Mouse (Mus musculus) gastrocnemius, postnatal 25 days (tissue): ENCODE results near the gene Sohlh2. TPM values are rescaled to one million over a fixed set of nuclear protein-coding genes. Genes with fewer than 3 reads are reported as not detected.
"Not testable (repeated sequence)": the region's sequence is repeated elsewhere in the genome, so short reads cannot be mapped to it uniquely, and the experiment has no call there.

Experiments
- DNase-seq: peaks from one replicate; pipeline ENCODE4 v3.0.0; 2022
- long read RNA-seq, 2 experiments: library from polyadenylated mRNA; stranded (forward); transcript quantifications; one replicate each; pipeline ENCODE4 v2.0.0; 2021
- total RNA-seq, 2 experiments: library from RNA; stranded (reverse); gene quantifications; 1 replicate in 1 of 2; 2 replicates in 1 of 2; pipeline ENCODE4 v1.2.3; 2021

The Sohlh2 gene
- not detected for total RNA-seq
- long read RNA-seq, experiment 1 = 0 reads
- long read RNA-seq, experiment 2 = 0 reads

- DNase-seq = no peak
Measured at GRCm38 (mm10) chr3:55181766-55182165, at the start of gene Sohlh2. Gene Sohlh2, plus strand, starts transcription at chr3:55182028.

GRCm38 (mm10) chr3:55137039-55137438 is 44.8 kb upstream of the Sohlh2 start, which contains the start of gene Ccdc169:
Gene Ccdc169, plus strand, starts transcription at chr3:55137339.
- no peak for DNase-seq

GRCm38 (mm10) chr3:55139837-55140236 is 42.0 kb upstream of the Sohlh2 start:
- DNase-seq = no peak

- DNase-seq = no peak
Measured at GRCm38 (mm10) chr3:55141401-55141800, 40.4 kb upstream of the Sohlh2 start.

GRCm38 (mm10) chr3:55144916-55145315 is 36.9 kb upstream of the Sohlh2 start:
- DNase-seq = no peak

DNA sequence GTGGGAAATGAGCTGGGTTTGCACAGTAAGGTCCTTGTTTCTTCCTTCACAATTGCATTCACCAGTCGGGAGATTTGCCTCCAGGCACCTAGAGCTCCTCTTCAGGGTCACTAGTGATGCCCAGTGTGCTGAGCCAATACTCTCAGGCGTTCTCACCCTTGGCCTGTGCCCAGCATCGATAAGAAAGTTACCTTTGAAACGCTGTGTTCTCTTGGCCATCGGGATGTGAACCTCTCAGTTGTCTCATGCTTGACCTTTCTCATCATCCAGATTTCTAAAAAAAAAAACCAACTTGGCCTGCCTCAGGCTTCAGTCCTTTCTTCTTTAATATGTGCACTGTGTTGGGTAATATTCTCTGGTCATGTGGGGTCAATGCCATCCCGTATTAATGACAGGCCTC is 35.4 kb upstream of the Sohlh2 start:
- no peak for DNase-seq

- no peak for DNase-seq
Measured at GRCm38 (mm10) chr3:55147156-55147555, 34.7 kb upstream of the Sohlh2 start.

DNA sequence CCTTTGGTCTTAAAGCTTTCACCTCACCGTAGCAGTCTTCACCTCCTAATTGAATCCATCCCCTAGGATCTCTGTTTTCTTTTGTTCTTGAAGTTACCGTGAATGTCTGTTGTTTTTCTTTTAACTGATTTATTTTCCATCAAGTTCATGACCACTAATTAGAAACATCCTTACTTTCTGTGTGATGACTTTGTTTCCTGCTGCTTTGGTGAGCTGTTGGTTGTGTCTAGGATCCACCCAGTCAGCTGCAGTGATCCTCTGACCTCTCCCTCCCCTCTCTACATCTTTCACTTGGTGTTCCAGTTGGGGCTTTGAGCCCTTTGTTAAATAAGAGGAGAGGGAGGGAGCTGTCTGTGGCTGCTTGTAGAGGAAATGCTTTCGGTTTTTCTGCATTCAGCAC is 33.7 kb upstream of the Sohlh2 start:
- DNase-seq = no peak

DNA sequence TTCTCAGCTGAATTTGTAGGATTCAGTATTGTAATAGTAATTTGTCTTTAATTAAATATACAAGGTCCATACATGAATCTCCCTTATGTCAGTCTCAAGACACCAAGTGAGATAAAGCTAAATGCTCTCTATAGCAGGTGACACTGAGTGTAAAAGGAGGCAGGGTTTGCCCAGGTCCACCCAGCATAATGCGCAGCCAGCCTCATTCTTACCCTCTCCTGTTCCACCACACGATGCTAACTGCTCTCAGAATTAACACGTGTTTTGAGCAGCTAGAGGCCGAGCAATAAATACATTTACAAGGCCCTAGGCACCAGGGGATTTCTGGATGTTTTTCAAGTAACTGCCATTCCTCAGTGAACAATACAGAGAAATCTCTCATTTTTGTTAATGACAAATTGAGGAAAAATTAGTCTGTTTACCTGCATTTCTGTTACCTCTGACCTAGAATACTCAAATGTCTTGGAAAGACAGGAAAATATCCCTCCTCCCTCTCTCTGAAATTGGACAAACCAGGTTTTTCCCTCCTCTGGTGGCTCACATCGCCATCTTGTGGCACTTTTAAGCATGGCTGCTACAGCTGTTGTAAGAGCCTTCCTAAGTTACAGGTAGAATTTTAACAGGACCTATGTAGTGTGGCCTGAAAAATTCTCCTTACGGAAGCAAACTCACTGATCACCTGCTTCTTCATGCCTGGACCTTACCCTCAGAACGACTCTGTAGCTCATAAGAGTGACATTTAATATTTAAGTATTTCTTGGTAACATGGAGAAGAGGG is 30.0 kb upstream of the Sohlh2 start:
- no peak for DNase-seq

DNA sequence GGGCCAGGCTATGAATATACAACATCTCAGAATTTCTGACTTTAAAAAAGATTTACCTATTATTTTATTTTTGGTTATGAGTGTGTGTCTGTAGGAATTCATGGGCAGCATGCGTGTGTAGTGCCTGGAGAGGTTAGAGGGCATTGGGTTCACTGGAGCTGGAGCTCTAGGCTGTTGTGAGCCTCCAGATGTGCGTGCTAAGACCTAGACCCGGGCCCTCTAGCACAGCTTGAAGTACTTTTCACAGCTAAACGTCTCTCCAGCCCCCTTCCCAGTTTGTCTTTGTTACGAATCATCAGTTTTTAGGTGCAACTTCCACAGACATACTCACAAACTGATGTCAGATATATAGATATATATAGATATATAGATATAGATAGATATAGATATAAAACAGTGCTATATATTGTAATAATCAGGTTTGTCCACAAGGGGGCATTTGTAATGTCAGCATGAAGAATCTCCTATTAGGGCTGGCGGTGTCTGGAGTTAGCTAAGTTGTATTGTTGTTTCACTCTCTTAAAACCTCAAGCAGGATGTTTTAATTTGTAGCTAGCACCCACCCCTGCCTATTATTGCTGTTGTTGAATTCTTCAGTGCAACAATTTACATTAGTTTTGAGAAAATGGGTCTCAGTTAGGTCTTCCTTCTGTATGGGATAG is 29.0 kb upstream of the Sohlh2 start:
- DNase-seq = no peak

GRCm38 (mm10) chr3:55154163-55154562 is 27.7 kb upstream of the Sohlh2 start:
- no peak for DNase-seq

- DNase-seq = no peak
Measured at GRCm38 (mm10) chr3:55157413-55157812, 24.4 kb upstream of the Sohlh2 start.

GRCm38 (mm10) chr3:55161144-55161543 is 20.7 kb upstream of the Sohlh2 start:
- no peak for DNase-seq

DNA sequence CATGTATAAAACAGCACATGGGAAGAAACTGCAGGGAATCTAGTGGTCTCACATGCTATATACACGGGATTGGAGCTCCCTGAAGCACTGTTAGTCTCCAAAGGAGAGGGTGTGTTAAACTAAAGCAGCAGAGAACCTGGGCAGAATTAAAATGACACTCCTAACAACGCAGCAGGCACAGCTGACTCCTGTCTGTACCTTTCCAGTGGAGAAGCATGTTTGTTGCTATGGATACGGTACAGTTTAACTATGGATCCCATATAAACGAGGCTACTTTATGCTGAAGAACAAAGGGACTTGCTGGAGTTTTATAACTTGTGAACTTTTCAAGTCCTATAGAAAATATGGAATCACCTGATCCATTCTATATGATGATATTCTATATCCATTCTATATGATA is 18.3 kb upstream of the Sohlh2 start:
- no peak for DNase-seq

GRCm38 (mm10) chr3:55172478-55172877 is 9.3 kb upstream of the Sohlh2 start:
- no peak for DNase-seq

GRCm38 (mm10) chr3:55177271-55177670 is 4.6 kb upstream of the Sohlh2 start:
- no peak for DNase-seq

- no peak for DNase-seq
Measured at GRCm38 (mm10) chr3:55191668-55192067, 9.8 kb downstream of the Sohlh2 start.

DNA sequence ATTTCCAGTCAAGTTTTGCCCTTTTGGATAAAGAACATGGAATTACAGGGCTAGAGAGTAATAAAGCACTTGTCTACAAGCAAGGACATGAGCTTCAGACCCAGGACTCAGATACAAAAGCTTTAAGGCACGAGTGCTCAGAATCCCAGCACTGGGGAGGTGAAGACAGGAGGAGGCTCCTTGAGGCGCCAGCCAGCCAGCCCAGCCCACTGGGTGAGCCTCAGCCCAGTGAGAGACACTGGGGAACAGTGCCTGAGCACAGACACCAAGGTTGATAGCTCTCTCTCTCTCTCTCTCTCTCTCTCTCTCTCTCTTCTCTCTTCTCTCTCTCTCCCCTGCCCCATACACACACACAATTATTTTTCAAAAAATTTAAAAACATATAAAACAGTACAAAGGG is 11.5 kb downstream of the Sohlh2 start:
- no peak for DNase-seq

- DNase-seq = no peak
Measured at GRCm38 (mm10) chr3:55194792-55195191, 13.0 kb downstream of the Sohlh2 start.

- no peak for DNase-seq
Measured at GRCm38 (mm10) chr3:55195581-55196327, 13.9 kb downstream of the Sohlh2 start.

DNA sequence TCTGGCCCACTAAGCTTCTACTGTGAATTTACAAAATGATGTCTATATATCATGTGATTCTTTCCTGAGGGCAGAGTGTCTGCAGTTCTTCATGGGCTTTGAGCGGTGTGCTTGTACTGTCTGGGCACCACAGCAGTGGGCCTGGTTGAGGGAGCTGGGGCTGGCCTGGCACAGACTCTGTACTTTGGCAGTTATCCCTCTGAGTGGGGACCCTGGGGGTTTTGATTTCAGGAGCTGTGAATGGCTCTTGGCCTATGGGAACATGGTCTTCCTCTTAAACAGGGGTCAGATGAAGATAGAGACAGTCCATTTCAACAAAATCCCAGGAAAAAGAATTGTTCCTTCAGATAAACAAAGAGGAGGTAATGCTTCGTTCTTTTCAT is 14.5 kb downstream of the Sohlh2 start:
- no peak for DNase-seq

GRCm38 (mm10) chr3:55203621-55204020 is 21.8 kb downstream of the Sohlh2 start:
- DNase-seq = not testable (repeated sequence)

GRCm38 (mm10) chr3:55206413-55206812 is 24.6 kb downstream of the Sohlh2 start:
- DNase-seq = no peak
